Mouse (Mus musculus) olfactory bulb, adult 2 months (tissue): ENCODE results near the gene Tmem106c. TPM values are rescaled to one million over a fixed set of nuclear protein-coding genes. Genes with fewer than 3 reads are reported as not detected.
A peak's percentile ranks its signal among the peaks of the same experiment; 100 is the strongest.

Experiments
- H3K27ac ChIP-seq: fragments of 200-500 bp; 2 replicates; pipeline ENCODE4 v1.5.1; 2012; ENCODE audit warnings: low read depth, low read length; ENCODE audit not compliant: insufficient read depth
- H3K4me1 ChIP-seq: fragments of 200-500 bp; 2 replicates; pipeline ENCODE4 v1.6.1; 2012; ENCODE audit warnings: low read length; ENCODE audit not compliant: control insufficient read depth, insufficient read depth
- H3K4me3 ChIP-seq: fragments of 200-500 bp; 2 replicates; pipeline ENCODE4 v1.5.1; 2012; ENCODE audit warnings: mild to moderate bottlenecking, low read depth, low read length, moderate library complexity; ENCODE audit not compliant: insufficient read depth
- CTCF ChIP-seq: fragments of 200-500 bp; IDR thresholded peaks from 2 replicates; pipeline ENCODE4 v1.5.1; 2012; ENCODE audit warnings: low read depth, mild to moderate bottlenecking, low read length, moderate library complexity; ENCODE audit not compliant: insufficient read depth
- POLR2A ChIP-seq: fragments of 200-500 bp; IDR thresholded peaks from 2 replicates; pipeline ENCODE4 v1.6.1; 2012; ENCODE audit warnings: mild to moderate bottlenecking, low read depth, low read length, moderate library complexity; ENCODE audit not compliant: insufficient read depth
- WGBS: fragments of 180-500 bp; shearing (Covaris S2); methylation state at CpG from one replicate; pipeline ENCODE4 v1.1.7; 2018; 5-methylcytosine and 5-hydroxymethylcytosine counted together
- polyA plus RNA-seq: library from polyadenylated mRNA; stranded (reverse); fragments of >200 nt; gene quantifications from 2 replicates; pipeline ENCODE4 v1.2.4, GENCODE M21; 2012; ENCODE audit warnings: low replicate concordance; ENCODE audit not compliant: missing spikeins, insufficient read depth, insufficient read length

Tmem106c gene
- polyA plus RNA-seq, 1 experiment = not detected

GRCm38 (mm10) chr15:97990721-97991120, 26.7 kb downstream of the Tmem106c start:
- H3K4me1 ChIP-seq = peaks cover 19% of the 10 kb centered on the region
- no peak overlapping the region for H3K4me3 ChIP-seq
- no peak overlapping the region for H3K27ac ChIP-seq
- TF ChIP-seq CTCF (no peak), POLR2A (no peak)
- WGBS = 61% methylated on average over 4 of the region's 4 CpGs

- no peak for TF ChIP-seq CTCF
- Histone ChIP-seq H3K27ac (no peak overlapping the region), H3K4me3 (no peak overlapping the region), H3K4me1 (peaks cover 22% of the 10 kb centered on the region)
- WGBS = 57% methylated on average over 12 of the region's 12 CpGs
Observed at GRCm38 (mm10) chr15:97991285-97991895, 27.4 kb downstream of the Tmem106c start.

GRCm38 (mm10) chr15:97992027-97992711, 28.2 kb downstream of the Tmem106c start:
- H3K4me3 ChIP-seq = peak overlapping the region; percentile 36
- H3K27ac ChIP-seq = no peak overlapping the region
- WGBS = 52% methylated on average over 13 of the region's 13 CpGs
- peaks cover 29% of the 10 kb centered on the region for H3K4me1 ChIP-seq
- TF ChIP-seq POLR2A (no peak), CTCF (no peak)

DNA sequence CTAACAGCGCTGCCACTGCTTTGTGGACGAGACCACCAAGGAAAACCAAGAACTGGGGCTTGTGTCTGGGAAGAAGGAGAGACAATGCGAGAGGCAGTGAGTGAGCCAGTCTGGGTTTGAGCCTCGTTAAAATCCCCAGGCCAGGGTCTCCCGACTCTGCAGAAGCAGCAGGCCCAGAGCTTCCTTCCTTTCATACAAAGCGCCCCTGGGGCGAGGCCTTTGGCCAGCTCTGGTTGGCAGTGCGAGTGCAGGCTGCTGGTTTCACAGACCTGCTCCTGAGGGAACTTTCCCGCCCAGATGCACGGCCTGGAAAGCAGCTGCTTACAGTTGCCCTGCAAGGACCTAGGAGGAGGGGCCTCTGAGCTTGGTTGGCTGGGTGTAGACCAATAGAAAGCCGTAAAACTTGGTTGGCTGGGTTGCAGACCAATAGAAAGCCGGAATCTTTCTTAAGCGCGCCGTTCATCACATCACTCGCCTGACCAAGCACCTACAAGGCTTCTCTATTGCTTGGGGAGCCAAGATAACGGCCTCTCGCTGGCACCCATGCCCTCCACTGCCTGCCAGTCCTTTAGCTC, 28.8 kb downstream of the Tmem106c start:
- WGBS = 3% methylated on average over 18 of the region's 18 CpGs
- Histone ChIP-seq H3K4me1 (peaks cover 31% of the 10 kb centered on the region), H3K4me3 (peak overlapping the region; percentile 36), H3K27ac (no peak overlapping the region)
- TF ChIP-seq POLR2A (no peak), CTCF (no peak)

DNA sequence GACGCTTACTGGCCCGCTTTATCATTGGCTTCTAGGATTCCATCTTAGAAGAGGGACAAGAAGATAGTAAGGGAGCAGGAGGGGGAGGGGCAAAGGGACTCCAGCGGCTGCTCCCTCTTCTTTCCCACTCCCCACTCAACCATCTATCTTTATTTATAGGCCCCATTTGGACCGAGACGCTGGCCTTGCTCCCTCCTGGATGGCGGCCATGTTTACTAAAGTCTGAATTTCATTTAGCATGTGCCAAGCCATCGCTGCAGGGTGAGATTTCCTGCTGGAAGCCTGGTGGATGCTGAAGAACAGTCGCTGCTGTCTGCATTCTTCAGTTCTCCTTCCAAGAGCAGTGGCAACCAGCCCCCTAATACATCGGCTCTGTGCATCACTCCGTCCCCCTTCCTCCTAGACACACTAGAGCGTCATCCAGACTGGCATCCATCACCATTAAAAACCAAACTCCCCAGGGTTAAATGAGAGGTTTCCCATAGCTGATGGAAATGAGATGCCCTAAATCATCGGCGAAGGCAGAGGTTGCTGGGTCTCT, 32.8 kb downstream of the Tmem106c start:
- Histone ChIP-seq H3K4me3 (no peak overlapping the region), H3K4me1 (peaks cover 39% of the 10 kb centered on the region), H3K27ac (no peak overlapping the region)
- whole genome bisulfite sequencing = 34% methylated on average over 13 of the region's 13 CpGs
- TF ChIP-seq CTCF (no peak), POLR2A (no peak)

GRCm38 (mm10) chr15:97999546-97999945, 35.5 kb downstream of the Tmem106c start:
- TF ChIP-seq CTCF (no peak), POLR2A (no peak)
- Histone ChIP-seq H3K4me3 (no peak overlapping the region), H3K27ac (no peak overlapping the region), H3K4me1 (peaks cover 48% of the 10 kb centered on the region)
- 74% methylated on average over 13 of the region's 13 CpGs for WGBS

DNA sequence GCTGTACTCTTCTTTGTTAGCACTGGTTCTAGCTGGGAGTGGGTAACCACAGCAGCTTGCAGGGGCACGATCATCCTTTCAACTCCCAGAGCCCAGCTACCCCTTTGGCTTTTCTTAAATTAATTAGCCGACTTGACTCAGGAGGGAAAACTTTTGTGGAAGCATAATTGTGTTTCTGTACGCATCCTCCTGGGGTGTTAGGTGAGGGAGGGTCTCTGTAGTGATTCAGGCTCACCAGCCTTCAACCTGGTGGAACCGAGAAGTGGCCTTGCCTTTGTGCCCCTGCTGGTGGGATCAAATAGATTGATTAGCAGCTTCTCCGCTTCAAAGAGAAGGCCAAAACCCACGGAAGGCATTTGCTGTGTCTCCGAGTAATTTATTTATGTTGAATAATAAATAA, 36.0 kb downstream of the Tmem106c start:
- WGBS = 71% methylated on average over 7 of the region's 7 CpGs
- no peak for TF ChIP-seq CTCF
- Histone ChIP-seq H3K4me1 (peaks cover 52% of the 10 kb centered on the region), H3K4me3 (no peak overlapping the region), H3K27ac (no peak overlapping the region)

- no peak for TF ChIP-seq POLR2A
- no peak for TF ChIP-seq CTCF
- Histone ChIP-seq H3K4me3 (peak overlapping the region; percentile 30), H3K27ac (no peak overlapping the region), H3K4me1 (peaks cover 48% of the 10 kb centered on the region)
- 12% methylated on average over 37 of the region's 37 CpGs for WGBS
Observed at GRCm38 (mm10) chr15:98001321-98002112, 37.5 kb downstream of the Tmem106c start.
